Comparison of ENCODE assay signal across 23 mouse cellular contexts in the genomic region with DNA sequence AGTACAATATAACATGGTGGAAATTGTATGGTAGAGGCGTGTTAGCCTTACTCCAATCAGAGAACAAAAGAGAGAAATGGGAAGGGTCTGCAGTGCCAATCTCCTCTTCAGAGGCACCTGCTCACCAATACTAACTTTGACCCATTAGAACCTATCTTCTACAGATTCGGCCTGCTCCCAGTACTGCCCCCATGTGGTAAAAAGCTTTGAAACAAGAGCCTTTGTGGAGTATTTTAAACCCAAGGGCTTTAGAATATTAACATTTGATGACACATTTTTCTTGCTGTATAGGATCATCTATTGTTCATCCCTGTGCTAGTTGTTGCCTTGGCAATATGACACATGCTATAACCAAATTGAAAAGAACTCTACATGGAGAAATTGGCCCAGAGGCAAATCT. TPM values are rescaled to one million over a fixed set of nuclear protein-coding genes. Genes with fewer than 3 reads are reported as not detected.
A peak's percentile ranks its signal among the peaks of the same experiment; 100 is the strongest.
DNase-seq lines count a peak whose midpoint lies in the region; ATAC-seq and TF ChIP-seq lines count a peak whose summit lies in the region.
"Had no signal": no experiment of that assay in that cellular context is flagged by ENCODE, and none has a peak within 500 bp of the region (broad histone marks: within the 10 kb centered on the region; RNA-seq: fewer than 3 reads in every experiment).

No protein-coding gene starts in this region.

- peak; percentile 28 for DNase-seq in lung, postnatal 36 days
- DNase-seq in lung, adult 18-20 months, result no peak
- peak; percentile 17 for DNase-seq in ES-E14 (ENCODE audit: low read depth, low spot score)
- DNase-seq in thymus, postnatal 14 days, result no peak
- no peak for DNase-seq in frontal cortex, postnatal 36 days (ENCODE audit: low spot score in 2 of 2)
- DNase-seq: cerebellum, adult 18-20 months; heart, postnatal 4 days; kidney, postnatal 10 days had no signal

- H3K4me2 ChIP-seq in intestine, postnatal 0 days (replicated peaks; ENCODE audit: low read depth), result no peak overlapping the region
- H3K4me2 ChIP-seq in intestine, embryonic 15.5 days (replicated peaks), result no peak overlapping the region
- H3K4me2 ChIP-seq: heart, embryonic 13.5 days; limb, embryonic 12.5 days; liver, embryonic 15.5 days; neural tube, embryonic 12.5 days had no signal

- in situ Hi-C loops in ES-E14 (cut with MboI; ENCODE audit: low sequenced_read_pairs in 2 of 2, unreplicated experiment in 2 of 2), result no loop called here

- H3K36me3 ChIP-seq in intestine, postnatal 0 days (ENCODE audit: control insufficient read depth, insufficient read depth), result no peaks in the 10 kb centered on the region
- no peaks in the 10 kb centered on the region for H3K36me3 ChIP-seq in intestine, embryonic 15.5 days
- H3K36me3 ChIP-seq in ES-E14 (ENCODE audit: control insufficient read depth, insufficient read depth, low read length, poor library complexity, severe bottlenecking), result no peaks in the 10 kb centered on the region
- H3K36me3 ChIP-seq: G1E; heart, embryonic 13.5 days; limb, embryonic 12.5 days; liver, embryonic 15.5 days; neural tube, embryonic 12.5 days had no signal

- WGBS in intestine, postnatal 0 days, result 72% methylated on average over 2 of the region's 2 CpGs
- 60% methylated on average over 2 of the region's 2 CpGs for WGBS in intestine, embryonic 15.5 days

- peak; percentile 28; the same call in 1 of the 2 replicates for TF ChIP-seq CTCF in intestine, postnatal 0 days (IDR thresholded peaks at IDR 0.05; ENCODE audit: low read depth)

- no peak overlapping the region for H3K4me3 ChIP-seq in intestine, postnatal 0 days (ENCODE audit: low read depth, low read length)
- no peak overlapping the region for H3K4me3 ChIP-seq in intestine, embryonic 15.5 days (replicated peaks)
- H3K4me3 ChIP-seq in ES-E14 (ENCODE audit: insufficient read depth in 1 of 2, low read depth in 1 of 2, low read length in 2 of 2, poor library complexity in 1 of 2, severe bottlenecking in 1 of 2), result no peak overlapping the region
- H3K4me3 ChIP-seq: heart, embryonic 13.5 days; limb, embryonic 12.5 days; liver, embryonic 15.5 days; megakaryocyte, embryonic 14.5 days; neural tube, embryonic 12.5 days had no signal

- ATAC-seq in intestine, postnatal 0 days, result no peak
- no peak for ATAC-seq in intestine, embryonic 15.5 days
- ATAC-seq: inflammation-experienced regulatory T-cells, adult 6 months had no signal

- H3K27ac ChIP-seq in intestine, postnatal 0 days (ENCODE audit: low read depth, low read length), result no peak overlapping the region
- H3K27ac ChIP-seq in intestine, embryonic 15.5 days, result no peak overlapping the region
- H3K27ac ChIP-seq in ES-E14 (ENCODE audit: insufficient read depth, low read depth, low read length, poor library complexity, severe bottlenecking), result no peak overlapping the region
- H3K27ac ChIP-seq: heart, embryonic 13.5 days; limb, embryonic 12.5 days; liver, embryonic 15.5 days; neural tube, embryonic 12.5 days had no signal

- H3K9me3 ChIP-seq in intestine, postnatal 0 days (ENCODE audit: control insufficient read depth), result no peaks in the 10 kb centered on the region
- no peaks in the 10 kb centered on the region for H3K9me3 ChIP-seq in intestine, embryonic 15.5 days
- no peaks in the 10 kb centered on the region for H3K9me3 ChIP-seq in ES-E14 (ENCODE audit: control insufficient read depth, insufficient read depth, low read depth, low read length)
- H3K9me3 ChIP-seq: G1E; heart, embryonic 13.5 days; liver, embryonic 15.5 days; megakaryocyte, embryonic 14.5 days; neural tube, embryonic 12.5 days had no signal

- no peak overlapping the region for H3K9ac ChIP-seq in intestine, postnatal 0 days (ENCODE audit: low read depth, low read length)
- H3K9ac ChIP-seq in intestine, embryonic 15.5 days, result no peak overlapping the region
- H3K9ac ChIP-seq in ES-E14 (ENCODE audit: insufficient read depth, low read depth, low read length, poor library complexity, severe bottlenecking), result no peak overlapping the region
- H3K9ac ChIP-seq: heart, embryonic 13.5 days; limb, embryonic 12.5 days; liver, embryonic 15.5 days; neural tube, embryonic 12.5 days had no signal

- H3K4me1 ChIP-seq in intestine, postnatal 0 days (replicated peaks; ENCODE audit: control insufficient read depth, insufficient read depth, low read length), result no peaks in the 10 kb centered on the region
- H3K4me1 ChIP-seq in intestine, embryonic 15.5 days (replicated peaks), result no peaks in the 10 kb centered on the region
- no peaks in the 10 kb centered on the region for H3K4me1 ChIP-seq in ES-E14 (ENCODE audit: control insufficient read depth in 2 of 2, insufficient read depth in 2 of 2, low read length in 2 of 2, poor library complexity in 1 of 2)
- H3K4me1 ChIP-seq: heart, embryonic 13.5 days; limb, embryonic 12.5 days; liver, embryonic 15.5 days; megakaryocyte, embryonic 14.5 days; neural tube, embryonic 12.5 days had no signal

- no peaks in the 10 kb centered on the region for H3K27me3 ChIP-seq in intestine, postnatal 0 days (replicated peaks; ENCODE audit: control insufficient read depth, insufficient read depth, low read length)
- no peaks in the 10 kb centered on the region for H3K27me3 ChIP-seq in intestine, embryonic 15.5 days (replicated peaks)
- H3K27me3 ChIP-seq: heart, embryonic 13.5 days; limb, embryonic 12.5 days; liver, embryonic 15.5 days; megakaryocyte, embryonic 14.5 days; neural tube, embryonic 12.5 days had no signal

TF ChIP-seq in ES-E14, 5 proteins besides CTCF, POLR2A, EP300 and RAD21:
- TF ChIP-seq ZC3H11A (IDR thresholded peaks at IDR 0.05; ENCODE audit: borderline replicate concordance, low read depth, low read length), result 0 out of 2 replicates have a peak, but pooled peaks have one; percentile 12
- TF ChIP-seq ZNF384 (IDR thresholded peaks at IDR 0.05; ENCODE audit: low read depth, low read length), result no peak
- TF ChIP-seq HCFC1 (IDR thresholded peaks at IDR 0.05; ENCODE audit: borderline replicate concordance, insufficient read depth, low read length), result no peak
TF ChIP-seq in ES-E14: peak in this region for 1.

RNA-seq across cellular contexts. Expression of gene Serpinb9d, which starts 7.0 kb away (rescaled TPM):
- polyA plus RNA-seq in intestine, postnatal 0 days (2015; fragmentation: Nextera tagmentation; extraction: Ambion mirVana), result not detected in 2 replicates
- polyA plus RNA-seq in intestine, embryonic 15.5 days (2015; fragmentation: Nextera tagmentation; extraction: Ambion mirVana), result not detected in 2 replicates
- 0.32 and 1.1 TPM in 2 replicates for total RNA-seq in ES-E14 (2012; rRNA removed)
- total RNA-seq: G1E; gastrocnemius, postnatal 4 days; heart, postnatal 4 days; layer of hippocampus, postnatal 25 days had no signal
- polyA plus RNA-seq: brain, embryonic 14.5 days; embryonic facial prominence, embryonic 14.5 days; forebrain, embryonic 11.5 days; G1E; heart, embryonic 13.5 days; inflammation-experienced regulatory T-cells, adult 6 months; limb, embryonic 12.5 days; liver, embryonic 15.5 days; neural tube, embryonic 12.5 days; urinary bladder, adult 2 months had no signal

RNA-seq across cellular contexts. Expression of gene Serpinb9c, which starts 40.2 kb away (rescaled TPM):
- not detected in 2 replicates for polyA plus RNA-seq in intestine, postnatal 0 days (2015; fragmentation: Nextera tagmentation; extraction: Ambion mirVana)
- polyA plus RNA-seq in intestine, embryonic 15.5 days (2015; fragmentation: Nextera tagmentation; extraction: Ambion mirVana), result not detected in 2 replicates
- 1.1 TPM in 1 of 2 replicates, not detected in the other for total RNA-seq in ES-E14 (2012; rRNA removed)
- total RNA-seq: gastrocnemius, postnatal 4 days; heart, postnatal 4 days; layer of hippocampus, postnatal 25 days had no signal
- polyA plus RNA-seq: brain, embryonic 14.5 days; embryonic facial prominence, embryonic 14.5 days; forebrain, embryonic 11.5 days; heart, embryonic 13.5 days; inflammation-experienced regulatory T-cells, adult 6 months; limb, embryonic 12.5 days; liver, embryonic 15.5 days; neural tube, embryonic 12.5 days; urinary bladder, adult 2 months had no signal

RNA-seq across cellular contexts. Expression of gene Serpinb9e, which starts 49.7 kb away (rescaled TPM):
- not detected in 2 replicates for polyA plus RNA-seq in intestine, postnatal 0 days (2015; fragmentation: Nextera tagmentation; extraction: Ambion mirVana)
- polyA plus RNA-seq in intestine, embryonic 15.5 days (2015; fragmentation: Nextera tagmentation; extraction: Ambion mirVana), result not detected in 2 replicates
- 1.5 TPM in 1 of 2 replicates, not detected in the other for total RNA-seq in ES-E14 (2012; rRNA removed)
- total RNA-seq: gastrocnemius, postnatal 4 days; heart, postnatal 4 days; layer of hippocampus, postnatal 25 days had no signal
- polyA plus RNA-seq: brain, embryonic 14.5 days; embryonic facial prominence, embryonic 14.5 days; forebrain, embryonic 11.5 days; G1E; heart, embryonic 13.5 days; inflammation-experienced regulatory T-cells, adult 6 months; limb, embryonic 12.5 days; liver, embryonic 15.5 days; neural tube, embryonic 12.5 days; urinary bladder, adult 2 months had no signal

Comparison
In these comparisons a context has a peak if more than half of its experiments do, and no peak if none do; other contexts are left out.
1. DNase-seq: peak in lung, postnatal 36 days (single experiment) and ES-E14 (single experiment); none in lung, adult 18-20 months (0 of 2), thymus, postnatal 14 days (single experiment) and frontal cortex, postnatal 36 days (0 of 2).